Mouse (Mus musculus): ENCODE measurements around the gene Igf2r. TPM values are rescaled to one million over a fixed set of nuclear protein-coding genes. Genes with fewer than 3 reads are reported as not detected.

Igf2r gene
- polyA plus RNA-seq, 1 experiment from 2014 or later, result 38.6 TPM

- Histone ChIP-seq H3K27me3 (ENCODE audit: control insufficient read depth, insufficient read depth, low read length) (no peaks in the 10 kb centered on the region), H3K4me2 (ENCODE audit: low read depth, low read length) (no peak overlapping the region), H3K36me3 (ENCODE audit: control insufficient read depth, insufficient read depth, low read length) (no peaks in the 10 kb centered on the region), H3K4me1 (ENCODE audit: control insufficient read depth, insufficient read depth, low read length) (peaks cover 12% of the 10 kb centered on the region), H3K27ac (ENCODE audit: low read length) (peak overlapping the region; percentile 38; the same call in 1 of the 2 replicates), H3K4me3 (replicated peaks; ENCODE audit: low read length) (no peak overlapping the region), H3K9ac (ENCODE audit: low read length) (no peak overlapping the region), H3K9me3 (replicated peaks; ENCODE audit: control insufficient read depth, low read length) (no peaks in the 10 kb centered on the region)
- ATAC-seq (ENCODE audit: insufficient read depth, low FRiP score), result peak; percentile 78
- WGBS, result 60% methylated on average over 12 of the region's 12 CpGs
Measured at GRCm38 (mm10) chr17:12799368-12800275, 30.2 kb upstream of the Igf2r start.

- no peaks in the 10 kb centered on the region for H3K36me3 ChIP-seq (ENCODE audit: control insufficient read depth, insufficient read depth, low read length)
- WGBS, result 87% methylated on average over 3 of the region's 3 CpGs
Measured at GRCm38 (mm10) chr17:12798571-12798970, 29.1 kb upstream of the Igf2r start.

GRCm38 (mm10) chr17:12797427-12798029 lies 28.1 kb upstream of the Igf2r start:
- Histone ChIP-seq H3K27ac (ENCODE audit: low read length) (no peak overlapping the region), H3K27me3 (ENCODE audit: control insufficient read depth, insufficient read depth, low read length) (no peaks in the 10 kb centered on the region), H3K9me3 (replicated peaks; ENCODE audit: control insufficient read depth, low read length) (no peaks in the 10 kb centered on the region), H3K36me3 (ENCODE audit: control insufficient read depth, insufficient read depth, low read length) (no peaks in the 10 kb centered on the region), H3K4me2 (ENCODE audit: low read depth, low read length) (no peak overlapping the region), H3K9ac (ENCODE audit: low read length) (no peak overlapping the region), H3K4me3 (replicated peaks; ENCODE audit: low read length) (no peak overlapping the region), H3K4me1 (ENCODE audit: control insufficient read depth, insufficient read depth, low read length) (peaks cover 31% of the 10 kb centered on the region)
- WGBS, result 72% methylated on average over 3 of the region's 3 CpGs
- no peak for ATAC-seq (ENCODE audit: insufficient read depth, low FRiP score)

More at GRCm38 (mm10) chr17:12798571-12798970, 29.1 kb upstream of the Igf2r start:
- no peak overlapping the region; the same call in 1 of the 2 replicates for H3K27ac ChIP-seq (ENCODE audit: low read length)
- no peak for ATAC-seq (ENCODE audit: insufficient read depth, low FRiP score)
- no peak overlapping the region for H3K4me3 ChIP-seq (replicated peaks; ENCODE audit: low read length)
- no peaks in the 10 kb centered on the region for H3K9me3 ChIP-seq (replicated peaks; ENCODE audit: control insufficient read depth, low read length)
- H3K4me1 ChIP-seq (ENCODE audit: control insufficient read depth, insufficient read depth, low read length), result peaks cover 23% of the 10 kb centered on the region
- no peak overlapping the region for H3K4me2 ChIP-seq (ENCODE audit: low read depth, low read length)
- no peak overlapping the region for H3K9ac ChIP-seq (ENCODE audit: low read length)
- no peaks in the 10 kb centered on the region for H3K27me3 ChIP-seq (ENCODE audit: control insufficient read depth, insufficient read depth, low read length)

GRCm38 (mm10) chr17:12796633-12797032 lies 27.2 kb upstream of the Igf2r start:
- Histone ChIP-seq H3K4me2 (ENCODE audit: low read depth, low read length) (no peak overlapping the region), H3K4me1 (ENCODE audit: control insufficient read depth, insufficient read depth, low read length) (peaks cover 39% of the 10 kb centered on the region), H3K4me3 (replicated peaks; ENCODE audit: low read length) (no peak overlapping the region), H3K9ac (ENCODE audit: low read length) (no peak overlapping the region), H3K27me3 (ENCODE audit: control insufficient read depth, insufficient read depth, low read length) (no peaks in the 10 kb centered on the region), H3K36me3 (ENCODE audit: control insufficient read depth, insufficient read depth, low read length) (no peaks in the 10 kb centered on the region), H3K27ac (ENCODE audit: low read length) (no peak overlapping the region), H3K9me3 (replicated peaks; ENCODE audit: control insufficient read depth, low read length) (no peaks in the 10 kb centered on the region)
- 60% methylated on average over 3 of the region's 3 CpGs for WGBS
- ATAC-seq (ENCODE audit: insufficient read depth, low FRiP score), result no peak

GRCm38 (mm10) chr17:12793660-12794406 lies 24.4 kb upstream of the Igf2r start:
- Histone ChIP-seq H3K27me3 (ENCODE audit: control insufficient read depth, insufficient read depth, low read length) (no peaks in the 10 kb centered on the region), H3K9me3 (replicated peaks; ENCODE audit: control insufficient read depth, low read length) (no peaks in the 10 kb centered on the region), H3K9ac (ENCODE audit: low read length) (peak overlapping the region; percentile 44; the same call in 1 of the 2 replicates), H3K36me3 (ENCODE audit: control insufficient read depth, insufficient read depth, low read length) (0 out of 2 replicates have a peak, but pooled peaks cover under 1% of the 10 kb centered on the region), H3K4me1 (ENCODE audit: control insufficient read depth, insufficient read depth, low read length) (peaks cover 59% of the 10 kb centered on the region), H3K27ac (ENCODE audit: low read length) (peak overlapping the region; percentile 86), H3K4me2 (ENCODE audit: low read depth, low read length) (no peak overlapping the region), H3K4me3 (replicated peaks; ENCODE audit: low read length) (no peak overlapping the region)
- 26% methylated on average over 8 of the region's 8 CpGs for WGBS
- ATAC-seq (ENCODE audit: insufficient read depth, low FRiP score), result peak; percentile 6; the same call in 1 of the 2 replicates

- Histone ChIP-seq H3K36me3 (ENCODE audit: control insufficient read depth, insufficient read depth, low read length) (0 out of 2 replicates have a peak, but pooled peaks cover 6% of the 10 kb centered on the region), H3K4me3 (replicated peaks; ENCODE audit: low read length) (no peak overlapping the region), H3K9me3 (replicated peaks; ENCODE audit: control insufficient read depth, low read length) (peaks cover 10% of the 10 kb centered on the region), H3K9ac (ENCODE audit: low read length) (0 out of 2 replicates have a peak overlapping the region, but pooled peaks have one; percentile 25), H3K4me1 (ENCODE audit: control insufficient read depth, insufficient read depth, low read length) (peaks cover 59% of the 10 kb centered on the region), H3K27ac (ENCODE audit: low read length) (peak overlapping the region; percentile 92), H3K4me2 (ENCODE audit: low read depth, low read length) (no peak overlapping the region), H3K27me3 (ENCODE audit: control insufficient read depth, insufficient read depth, low read length) (no peaks in the 10 kb centered on the region)
- peak; percentile 66; the same call in 1 of the 2 replicates for ATAC-seq (ENCODE audit: insufficient read depth, low FRiP score)
- 36% methylated on average over 11 of the region's 11 CpGs for WGBS
Measured at GRCm38 (mm10) chr17:12792422-12793206, 23.1 kb upstream of the Igf2r start.

GRCm38 (mm10) chr17:12791420-12791819 lies 22.0 kb upstream of the Igf2r start:
- Histone ChIP-seq H3K27ac (ENCODE audit: low read length) (peak overlapping the region; percentile 94), H3K4me1 (ENCODE audit: control insufficient read depth, insufficient read depth, low read length) (peaks cover 59% of the 10 kb centered on the region), H3K27me3 (ENCODE audit: control insufficient read depth, insufficient read depth, low read length) (no peaks in the 10 kb centered on the region), H3K4me2 (ENCODE audit: low read depth, low read length) (no peak overlapping the region), H3K9me3 (replicated peaks; ENCODE audit: control insufficient read depth, low read length) (peaks cover 10% of the 10 kb centered on the region), H3K9ac (ENCODE audit: low read length) (peak overlapping the region; percentile 34; the same call in 1 of the 2 replicates), H3K36me3 (ENCODE audit: control insufficient read depth, insufficient read depth, low read length) (0 out of 2 replicates have a peak, but pooled peaks cover 6% of the 10 kb centered on the region), H3K4me3 (replicated peaks; ENCODE audit: low read length) (no peak overlapping the region)
- peak; percentile 14; the same call in 1 of the 2 replicates for ATAC-seq (ENCODE audit: insufficient read depth, low FRiP score)
- 29% methylated on average over 4 of the region's 4 CpGs for WGBS

- no peak for ATAC-seq (ENCODE audit: insufficient read depth, low FRiP score)
- Histone ChIP-seq H3K9me3 (replicated peaks; ENCODE audit: control insufficient read depth, low read length) (peaks cover 10% of the 10 kb centered on the region), H3K4me3 (replicated peaks; ENCODE audit: low read length) (no peak overlapping the region), H3K36me3 (ENCODE audit: control insufficient read depth, insufficient read depth, low read length) (peaks cover 8% of the 10 kb centered on the region; the same call in 1 of the 2 replicates), H3K27me3 (ENCODE audit: control insufficient read depth, insufficient read depth, low read length) (no peaks in the 10 kb centered on the region), H3K27ac (ENCODE audit: low read length) (peak overlapping the region; percentile 94), H3K9ac (ENCODE audit: low read length) (0 out of 2 replicates have a peak overlapping the region, but pooled peaks have one; percentile 18), H3K4me2 (ENCODE audit: low read depth, low read length) (no peak overlapping the region), H3K4me1 (ENCODE audit: control insufficient read depth, insufficient read depth, low read length) (peaks cover 59% of the 10 kb centered on the region)
- WGBS, result 40% methylated on average over 5 of the region's 5 CpGs
Measured at GRCm38 (mm10) chr17:12791079-12791406, 21.6 kb upstream of the Igf2r start.
